In genomic region chr7:116327901-116328300, GRCm38 (mm10) we compare ENCODE assay signal across 19 mouse cellular contexts. TPM values are rescaled to one million over a fixed set of nuclear protein-coding genes. Genes with fewer than 3 reads are reported as not detected.
DNase-seq lines count a peak whose midpoint lies in the region; ATAC-seq and TF ChIP-seq lines count a peak whose summit lies in the region.
"Had no signal": no experiment of that assay in that cellular context is flagged by ENCODE, and none has a peak within 500 bp of the region (broad histone marks: within the 10 kb centered on the region; RNA-seq: fewer than 3 reads in every experiment).

No protein-coding gene starts in this region.

- no peak overlapping the region for H3K27ac ChIP-seq in intestine, postnatal 0 days (ENCODE audit: low read depth, low read length)
- H3K27ac ChIP-seq: heart, embryonic 13.5 days had no signal

- peak; percentile 42 to 57 for DNase-seq in B cell, adult 2 months
- peak; percentile 85 for DNase-seq in CD4-positive, CD25-positive, alpha-beta regulatory T cell, adult 2 months (ENCODE audit: low read depth, low spot score)
- DNase-seq in left cerebral cortex, adult 18-20 months (ENCODE audit: low spot score in 2 of 2), result no peak
- no peak for DNase-seq in kidney, postnatal 10 days
- DNase-seq: adrenal gland, adult 2 months; cerebellum, postnatal 25 days; gastrocnemius, postnatal 36 days; heart, postnatal 36 days; kidney, adult 8-10 months; kidney, postnatal 4 days; liver; lung, adult 18-20 months; midbrain, embryonic 14.5 days had no signal

- no peaks in the 10 kb centered on the region for H3K4me1 ChIP-seq in intestine, postnatal 0 days (replicated peaks; ENCODE audit: control insufficient read depth, insufficient read depth, low read length)

- H3K4me3 ChIP-seq in intestine, postnatal 0 days (ENCODE audit: low read depth, low read length), result no peak overlapping the region
- H3K4me3 ChIP-seq: heart, embryonic 13.5 days had no signal

- no peak overlapping the region for H3K9ac ChIP-seq in intestine, postnatal 0 days (ENCODE audit: low read depth, low read length)
- H3K9ac ChIP-seq: heart, embryonic 13.5 days had no signal

- no peaks in the 10 kb centered on the region for H3K9me3 ChIP-seq in intestine, postnatal 0 days (ENCODE audit: control insufficient read depth)
- H3K9me3 ChIP-seq: heart, embryonic 13.5 days had no signal

- ATAC-seq in granulocyte monocyte progenitor cell, adult 5-6 weeks (replicated peaks; ENCODE audit: poor library complexity, severe bottlenecking), result peak; percentile 80
- ATAC-seq in neutrophil, adult 5-6 weeks (ENCODE audit: extremely low read depth, insufficient number of reproducible peaks, low FRiP score, poor library complexity, severe bottlenecking), result peak; percentile 98
- no peak for ATAC-seq in intestine, postnatal 0 days
- ATAC-seq: forebrain, embryonic 14.5 days; hindbrain, embryonic 16.5 days had no signal

- TF ChIP-seq CTCF in intestine, postnatal 0 days (IDR thresholded peaks at IDR 0.05; ENCODE audit: low read depth), result no peak

- H3K36me3 ChIP-seq in intestine, postnatal 0 days (ENCODE audit: control insufficient read depth, insufficient read depth), result peaks cover 22% of the 10 kb centered on the region

- 67% methylated on average over 5 of the region's 5 CpGs for WGBS in intestine, postnatal 0 days

- H3K4me2 ChIP-seq in intestine, postnatal 0 days (replicated peaks; ENCODE audit: low read depth), result no peak overlapping the region
- H3K4me2 ChIP-seq: heart, embryonic 13.5 days had no signal

- no peaks in the 10 kb centered on the region for H3K27me3 ChIP-seq in intestine, postnatal 0 days (replicated peaks; ENCODE audit: control insufficient read depth, insufficient read depth, low read length)
- H3K27me3 ChIP-seq: heart, embryonic 13.5 days had no signal

RNA-seq across cellular contexts. Expression of gene Rps13, which starts 6.1 kb away (rescaled TPM):
- 2,911 and 2,968 TPM in 2 replicates for total RNA-seq in granulocyte monocyte progenitor cell, adult 5-6 weeks (2014; fragmentation: Nextera tagmentation)
- total RNA-seq in granulocyte monocyte progenitor cell, adult 5-6 weeks (2017), result 2,703 and 3,256 TPM in 2 replicates
- 1,522 and 1,553 TPM in 2 replicates for total RNA-seq in neutrophil, adult 5-6 weeks (2017)
- total RNA-seq in left cerebral cortex, adult 18-20 months (2021), result 100 to 1,000 TPM; 203 to 223 TPM
- 471 and 493 TPM in 2 replicates for polyA plus RNA-seq in intestine, postnatal 0 days (2015; fragmentation: Nextera tagmentation; extraction: Ambion mirVana)

RNA-seq across cellular contexts. Expression of gene Plekha7, which starts 19.7 kb away (rescaled TPM):
- not detected in 2 replicates for total RNA-seq in granulocyte monocyte progenitor cell, adult 5-6 weeks (2014; fragmentation: Nextera tagmentation)
- total RNA-seq in granulocyte monocyte progenitor cell, adult 5-6 weeks (2017), result not detected in 2 replicates
- 2.3 and 5.4 TPM in 2 replicates for total RNA-seq in neutrophil, adult 5-6 weeks (2017)
- total RNA-seq in left cerebral cortex, adult 18-20 months (2021), result 10 to 100 TPM; 18.7 to 21.5 TPM
- polyA plus RNA-seq in intestine, postnatal 0 days (2015; fragmentation: Nextera tagmentation; extraction: Ambion mirVana), result 17.2 and 20.2 TPM in 2 replicates

Comparison
In these comparisons a context has a peak if more than half of its experiments do, and no peak if none do; other contexts are left out.
1. DNase-seq: peak in B cell, adult 2 months (2 of 2) and CD4-positive, CD25-positive, alpha-beta regulatory T cell, adult 2 months (single experiment); none in left cerebral cortex, adult 18-20 months (0 of 2) and kidney, postnatal 10 days (single experiment).